Mouse (Mus musculus): ENCODE results near the gene Olfr1395. TPM values are rescaled to one million over a fixed set of nuclear protein-coding genes. Genes with fewer than 3 reads are reported as not detected.
"Not testable (repeated sequence)": the region's sequence is repeated elsewhere in the genome, so short reads cannot be mapped to it uniquely, and the experiment has no call there.

The Olfr1395 gene
- polyA plus RNA-seq, 1 experiment from 2014 or later, result 0.51 TPM

DNA sequence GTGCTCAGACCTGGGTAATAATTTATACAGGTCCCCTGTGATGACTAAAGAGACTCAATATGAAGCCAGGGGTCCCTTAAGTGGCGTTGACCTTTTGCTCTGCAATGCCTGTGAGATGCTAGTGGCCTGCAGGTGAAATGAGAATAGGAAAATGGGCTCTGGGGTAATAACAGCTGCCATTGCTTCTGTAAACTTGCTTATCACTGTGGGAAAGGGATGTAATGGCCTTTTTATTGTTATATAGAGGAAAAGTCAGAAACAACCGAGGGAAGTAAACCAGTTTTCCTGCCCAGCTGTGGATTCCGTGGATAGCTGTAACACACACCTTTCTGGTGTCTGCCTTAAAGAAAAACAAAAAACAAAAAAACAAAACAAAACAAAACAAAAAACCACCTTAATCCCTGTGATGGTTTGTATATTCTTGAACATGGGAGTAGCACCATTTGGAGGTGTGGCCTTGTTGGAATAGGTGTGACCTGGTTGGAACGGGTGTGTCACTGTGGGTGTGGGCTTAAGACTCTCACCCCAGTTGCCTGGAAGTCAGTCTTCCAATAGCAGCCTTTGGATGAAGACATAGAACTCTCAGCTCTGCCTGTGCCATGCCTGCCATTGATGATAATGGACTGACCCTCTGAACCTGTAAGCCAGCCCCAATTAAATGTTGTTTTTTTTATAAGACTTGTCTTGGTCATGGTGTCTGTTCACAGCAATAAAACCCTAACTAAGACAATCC, 34.1 kb downstream of the Olfr1395 start:
- H3K27me3 ChIP-seq, result not testable (repeated sequence)
- 73% methylated on average over 4 of the region's 4 CpGs for WGBS

DNA sequence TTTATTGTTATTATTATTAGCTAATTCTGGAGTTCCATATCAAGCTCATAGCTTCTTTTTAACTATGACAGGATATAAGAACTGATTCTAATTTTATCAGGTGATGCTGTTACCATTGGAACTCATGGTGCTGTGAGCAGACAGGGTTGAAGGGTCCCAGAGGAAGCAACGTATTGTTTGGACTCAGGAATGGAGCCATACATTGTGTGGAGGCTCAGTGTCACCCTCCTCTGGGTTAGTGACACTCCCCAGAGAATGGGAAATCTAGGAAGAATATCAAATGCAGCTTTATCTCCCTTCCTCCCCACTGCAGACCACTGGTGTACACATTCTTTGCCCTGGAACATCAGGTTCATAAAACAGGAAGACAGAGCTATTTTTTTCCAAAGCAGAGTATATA, 41.1 kb downstream of the Olfr1395 start:
- Histone ChIP-seq H3K9me3 (replicated peaks) (no peaks in the 10 kb centered on the region), H3K4me2 (replicated peaks) (no peak overlapping the region), H3K36me3 (no peaks in the 10 kb centered on the region), H3K27ac (replicated peaks) (no peak overlapping the region), H3K9ac (no peak overlapping the region), H3K4me3 (replicated peaks) (no peak overlapping the region), H3K27me3 (no peaks in the 10 kb centered on the region; the same call in 1 of the 2 replicates), H3K4me1 (no peaks in the 10 kb centered on the region)
- ATAC-seq (ENCODE audit: insufficient number of reproducible peaks, low FRiP score, low TSS enrichment, low read depth), result no peak
- 61% methylated on average over 1 of the region's 1 CpGs for WGBS

More for the DNA sequence above, 34.1 kb downstream of the Olfr1395 start:
- H3K9ac ChIP-seq; ATAC-seq (ENCODE audit: insufficient number of reproducible peaks, low FRiP score, low TSS enrichment, low read depth); H3K9me3 ChIP-seq (replicated peaks); H3K4me1 ChIP-seq; H3K36me3 ChIP-seq; H3K27ac ChIP-seq (replicated peaks); H3K4me2 ChIP-seq (replicated peaks); H3K4me3 ChIP-seq (replicated peaks): not testable (repeated sequence)

DNA sequence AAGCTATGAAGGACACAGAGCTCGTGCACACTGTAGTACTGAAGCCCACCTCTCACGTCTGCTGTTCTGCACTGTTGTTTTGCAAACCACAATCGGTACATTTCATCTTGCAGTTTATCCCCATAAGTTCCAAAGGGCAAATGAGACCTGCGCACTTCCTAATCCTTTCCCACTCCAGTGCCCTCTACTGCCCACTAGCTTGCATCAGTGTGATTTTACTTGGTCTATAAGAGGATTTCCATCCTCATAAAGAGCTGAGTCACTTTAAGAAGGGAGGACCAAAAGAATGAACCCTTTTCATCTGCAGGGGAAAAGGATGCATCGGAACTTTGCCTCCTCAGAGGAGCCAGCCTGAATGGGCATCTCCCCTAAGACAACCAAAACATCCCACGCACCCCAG, 44.4 kb downstream of the Olfr1395 start:
- H3K27me3 ChIP-seq, result no peaks in the 10 kb centered on the region; the same call in 1 of the 2 replicates
- 79% methylated on average over 6 of the region's 6 CpGs for WGBS
- H3K27ac ChIP-seq (replicated peaks), result no peak overlapping the region
- no peaks in the 10 kb centered on the region for H3K4me1 ChIP-seq
- no peak overlapping the region for H3K4me3 ChIP-seq (replicated peaks)
- H3K4me2 ChIP-seq (replicated peaks), result no peak overlapping the region
- ATAC-seq (ENCODE audit: insufficient number of reproducible peaks, low FRiP score, low TSS enrichment, low read depth), result no peak
- H3K9ac ChIP-seq, result no peak overlapping the region
- no peaks in the 10 kb centered on the region for H3K36me3 ChIP-seq
- H3K9me3 ChIP-seq (replicated peaks), result no peaks in the 10 kb centered on the region

DNA sequence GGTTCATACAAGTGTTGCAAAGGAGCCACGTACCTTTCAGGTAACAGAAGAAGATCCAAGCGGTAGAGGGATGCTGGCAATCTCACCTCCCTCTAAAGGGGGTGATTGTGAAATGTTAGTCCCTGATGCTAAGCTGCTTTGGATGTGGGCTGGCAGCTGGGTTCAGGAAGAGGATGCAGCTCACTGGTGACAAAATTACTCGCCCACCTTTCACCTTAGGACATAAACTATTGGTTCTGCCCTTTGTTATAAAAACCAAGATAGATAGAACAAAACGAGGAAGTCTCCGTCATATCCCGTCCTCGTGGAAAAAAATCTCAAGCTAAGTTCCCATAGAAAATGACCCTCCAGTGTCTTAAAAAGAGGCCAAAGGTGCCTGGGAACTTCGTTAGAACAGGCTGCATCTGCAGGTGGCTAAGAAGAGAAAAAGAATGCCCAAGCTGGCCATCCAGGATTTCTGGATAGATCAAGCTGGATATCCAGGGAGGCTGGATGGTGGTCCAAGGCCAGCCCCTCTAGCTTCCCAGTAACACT, 44.9 kb downstream of the Olfr1395 start, which contains the start of gene Btnl9:
Gene Btnl9, minus strand, starts transcription at position 205 of the 534 bp plus-strand sequence.
- no peaks in the 10 kb centered on the region; the same call in 1 of the 2 replicates for H3K27me3 ChIP-seq
- no peak for ATAC-seq (ENCODE audit: insufficient number of reproducible peaks, low FRiP score, low TSS enrichment, low read depth)
- 71% methylated on average over 8 of the region's 8 CpGs for WGBS
- no peak within 1 kb of the TSS for H3K4me3 ChIP-seq (replicated peaks)
- H3K9me3 ChIP-seq (replicated peaks), result no peaks in the 10 kb centered on the region
- no peak within 1 kb of the TSS for H3K4me2 ChIP-seq (replicated peaks)
- H3K4me1 ChIP-seq, result no peaks in the 10 kb centered on the region
- no peaks in the 10 kb centered on the region for H3K36me3 ChIP-seq
- H3K27ac ChIP-seq (replicated peaks), result no peak within 1 kb of the TSS
- H3K9ac ChIP-seq, result no peak within 1 kb of the TSS

DNA sequence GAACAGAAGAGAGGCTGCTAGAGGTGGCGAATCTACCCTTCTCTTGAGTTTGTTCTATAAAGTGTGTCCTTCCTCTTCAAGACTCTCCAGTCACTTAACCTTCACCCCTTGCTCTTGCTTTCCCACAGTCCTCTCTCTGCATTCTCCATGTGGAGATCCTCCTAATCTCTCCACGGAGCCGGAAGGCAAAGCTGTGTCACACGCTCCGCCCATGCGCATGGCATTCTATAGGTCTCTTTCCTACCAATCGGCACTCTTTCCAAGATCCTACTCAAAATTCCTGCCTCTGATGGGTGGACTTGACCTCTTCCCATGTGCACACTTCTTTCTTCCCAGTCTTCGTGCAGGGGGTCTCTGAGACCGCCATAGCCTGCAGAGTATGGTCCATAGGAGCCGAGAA, 45.6 kb downstream of the Olfr1395 start:
- Histone ChIP-seq H3K4me3 (replicated peaks) (no peak overlapping the region), H3K27me3 (no peaks in the 10 kb centered on the region; the same call in 1 of the 2 replicates), H3K9ac (no peak overlapping the region), H3K4me2 (replicated peaks) (no peak overlapping the region), H3K4me1 (no peaks in the 10 kb centered on the region), H3K9me3 (replicated peaks) (no peaks in the 10 kb centered on the region), H3K27ac (replicated peaks) (no peak overlapping the region), H3K36me3 (no peaks in the 10 kb centered on the region)
- 76% methylated on average over 10 of the region's 10 CpGs for WGBS
- no peak for ATAC-seq (ENCODE audit: insufficient number of reproducible peaks, low FRiP score, low TSS enrichment, low read depth)

DNA sequence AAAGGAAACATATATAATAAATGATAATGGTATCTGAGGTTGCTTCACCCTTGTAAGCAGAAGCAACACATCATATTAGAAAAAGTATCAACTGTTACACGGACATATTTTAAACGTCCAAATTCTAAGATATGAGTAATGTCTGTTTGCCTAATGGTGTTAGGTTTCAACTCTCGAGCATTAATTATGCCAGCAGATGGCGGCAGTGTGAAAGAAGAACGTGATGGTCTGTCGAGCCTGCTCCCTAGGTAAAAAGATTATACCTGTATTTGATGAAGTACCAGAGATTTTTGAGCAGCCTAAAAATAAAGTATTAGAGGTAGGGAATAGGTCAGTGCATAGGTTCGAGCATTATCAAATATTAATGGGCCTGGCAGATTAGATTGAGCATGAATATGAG, 47.7 kb downstream of the Olfr1395 start:
- 3% methylated on average over 7 of the region's 7 CpGs for WGBS
- Histone ChIP-seq H3K4me3 (replicated peaks) (no peak overlapping the region), H3K9me3 (replicated peaks) (no peaks in the 10 kb centered on the region), H3K4me2 (replicated peaks) (no peak overlapping the region), H3K36me3 (no peaks in the 10 kb centered on the region), H3K9ac (no peak overlapping the region), H3K27me3 (no peaks in the 10 kb centered on the region; the same call in 1 of the 2 replicates), H3K4me1 (no peaks in the 10 kb centered on the region), H3K27ac (replicated peaks) (no peak overlapping the region)
- no peak for ATAC-seq (ENCODE audit: insufficient number of reproducible peaks, low FRiP score, low TSS enrichment, low read depth)

DNA sequence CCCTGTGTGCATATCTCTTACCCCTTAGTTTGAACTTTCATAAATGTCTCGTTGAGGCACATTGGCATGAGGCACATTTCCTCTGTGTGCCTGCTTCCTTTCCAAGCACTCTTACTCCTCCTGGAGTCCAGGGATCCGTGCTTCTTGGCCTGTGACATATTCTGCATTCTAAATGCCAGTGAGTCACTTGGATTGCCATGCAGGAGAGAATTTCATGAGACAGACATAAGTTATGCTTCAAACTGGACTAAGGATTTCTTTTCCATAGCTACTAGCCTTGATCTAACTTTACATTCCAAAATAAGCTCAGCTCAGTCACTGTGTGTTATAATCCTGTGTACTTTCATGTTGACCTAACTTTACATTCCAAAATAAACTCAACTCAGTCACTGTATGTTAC, 49.0 kb downstream of the Olfr1395 start:
- Histone ChIP-seq H3K36me3 (no peaks in the 10 kb centered on the region), H3K4me2 (replicated peaks) (no peak overlapping the region), H3K4me3 (replicated peaks) (no peak overlapping the region), H3K27ac (replicated peaks) (no peak overlapping the region), H3K4me1 (no peaks in the 10 kb centered on the region), H3K27me3 (no peaks in the 10 kb centered on the region; the same call in 1 of the 2 replicates), H3K9me3 (replicated peaks) (no peaks in the 10 kb centered on the region), H3K9ac (no peak overlapping the region)
- 51% methylated on average over 2 of the region's 2 CpGs for WGBS
- ATAC-seq (ENCODE audit: insufficient number of reproducible peaks, low FRiP score, low TSS enrichment, low read depth), result no peak

DNA sequence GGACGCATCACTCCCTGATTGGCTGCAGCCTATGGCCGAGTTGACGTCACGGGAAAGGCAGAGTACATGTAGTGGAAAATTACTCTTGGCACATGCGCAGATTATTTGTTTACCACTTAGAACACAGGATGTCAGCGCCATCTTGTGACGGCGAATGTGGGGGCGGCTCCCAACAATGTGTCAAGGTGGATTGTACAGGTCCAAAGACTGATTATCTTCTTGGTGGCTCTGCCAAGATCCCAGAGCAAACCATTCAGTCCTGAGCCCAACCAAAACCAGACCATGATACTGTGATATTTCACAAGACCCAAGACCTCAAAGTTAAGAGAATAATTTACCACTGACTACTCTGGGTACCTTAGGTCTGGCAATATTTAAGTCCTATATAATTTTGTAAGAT, 52.7 kb downstream of the Olfr1395 start:
- H3K36me3 ChIP-seq; H3K4me3 ChIP-seq (replicated peaks); H3K9me3 ChIP-seq (replicated peaks); H3K9ac ChIP-seq; ATAC-seq (ENCODE audit: insufficient number of reproducible peaks, low FRiP score, low TSS enrichment, low read depth); H3K4me2 ChIP-seq (replicated peaks); H3K27ac ChIP-seq (replicated peaks); H3K4me1 ChIP-seq; H3K27me3 ChIP-seq: not testable (repeated sequence)
- WGBS, result 91% methylated on average over 9 of the region's 9 CpGs

DNA sequence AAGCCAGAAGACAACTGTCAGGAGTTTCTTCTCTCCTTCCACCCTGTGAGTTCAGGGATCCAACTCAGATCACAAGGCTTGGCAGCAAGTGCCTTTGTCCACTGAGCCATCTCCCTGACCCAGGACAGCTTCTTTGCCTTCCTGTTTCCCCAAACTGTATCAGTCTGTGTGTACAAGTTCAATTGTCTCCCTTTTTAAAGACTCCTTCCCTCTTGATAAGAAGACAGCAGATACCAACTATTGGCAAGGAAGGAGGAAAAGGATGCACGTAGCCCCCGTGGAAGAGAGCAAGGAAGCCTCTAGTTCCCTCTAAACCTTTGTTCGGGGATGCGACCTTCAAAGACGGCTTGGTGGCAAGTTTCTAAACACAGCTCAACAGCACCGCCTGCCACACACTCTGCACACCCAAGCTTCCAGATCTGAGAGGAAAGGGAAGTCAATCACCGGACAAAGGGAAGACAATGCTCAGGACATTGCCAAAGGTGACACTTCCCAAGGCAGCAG, 53.8 kb downstream of the Olfr1395 start:
- no peaks in the 10 kb centered on the region for H3K27me3 ChIP-seq
- no peaks in the 10 kb centered on the region for H3K36me3 ChIP-seq
- H3K4me3 ChIP-seq (replicated peaks), result no peak overlapping the region
- no peaks in the 10 kb centered on the region for H3K4me1 ChIP-seq
- no peak overlapping the region for H3K9ac ChIP-seq
- no peak overlapping the region for H3K4me2 ChIP-seq (replicated peaks)
- WGBS, result 89% methylated on average over 7 of the region's 7 CpGs
- no peak for ATAC-seq (ENCODE audit: insufficient number of reproducible peaks, low FRiP score, low TSS enrichment, low read depth)
- H3K27ac ChIP-seq (replicated peaks), result no peak overlapping the region
- no peaks in the 10 kb centered on the region for H3K9me3 ChIP-seq (replicated peaks)

Other genes with a start within 250 kb of the Olfr1395 start
- gene Gm5431, start 240.1 kb upstream of the Olfr1395 start, polyA plus RNA-seq (2015; fragmentation: Nextera tagmentation; extraction: Ambion mirVana), result 0.20 and 0.49 TPM in 2 replicates
- gene Psme2b, start 196.1 kb upstream of the Olfr1395 start, polyA plus RNA-seq (2015; fragmentation: Nextera tagmentation; extraction: Ambion mirVana), result 2.1 and 8.5 TPM in 2 replicates
- gene Olfr56, start 163.4 kb upstream of the Olfr1395 start, polyA plus RNA-seq (2015; fragmentation: Nextera tagmentation; extraction: Ambion mirVana), result not detected in 2 replicates
- 0.49 and 0.75 TPM in 2 replicates for gene 9930111J21Rik1, start 162.9 kb upstream of the Olfr1395 start, polyA plus RNA-seq (2015; fragmentation: Nextera tagmentation; extraction: Ambion mirVana)
- gene Gm12185, start 150.0 kb upstream of the Olfr1395 start, polyA plus RNA-seq (2015; fragmentation: Nextera tagmentation; extraction: Ambion mirVana), result not detected in 2 replicates
- 0.24 and 0.42 TPM in 2 replicates for gene Tgtp1, start 148.1 kb upstream of the Olfr1395 start, polyA plus RNA-seq (2015; fragmentation: Nextera tagmentation; extraction: Ambion mirVana)
- 0.83 and 0.91 TPM in 2 replicates for gene 9930111J21Rik2, start 91.0 kb upstream of the Olfr1395 start, polyA plus RNA-seq (2015; fragmentation: Nextera tagmentation; extraction: Ambion mirVana)
- 0.21 TPM in 2 replicates for gene Tgtp2, start 78.1 kb upstream of the Olfr1395 start, polyA plus RNA-seq (2015; fragmentation: Nextera tagmentation; extraction: Ambion mirVana)
- 2.1 and 2.6 TPM in 2 replicates for gene Ifi47, start 65.7 kb upstream of the Olfr1395 start, polyA plus RNA-seq (2015; fragmentation: Nextera tagmentation; extraction: Ambion mirVana)
- 0.17 and 0.27 TPM in 2 replicates for gene Olfr1396, start 27.4 kb upstream of the Olfr1395 start, polyA plus RNA-seq (2015; fragmentation: Nextera tagmentation; extraction: Ambion mirVana)
- gene Olfr1394, start 12.1 kb downstream of the Olfr1395 start, polyA plus RNA-seq (2015; fragmentation: Nextera tagmentation; extraction: Ambion mirVana), result 0.05 TPM in 2 replicates
- gene Btnl9, start 44.9 kb downstream of the Olfr1395 start, polyA plus RNA-seq (2015; fragmentation: Nextera tagmentation; extraction: Ambion mirVana), result 1.7 and 2.2 TPM in 2 replicates
- gene Zfp62, start 61.0 kb downstream of the Olfr1395 start, polyA plus RNA-seq (2015; fragmentation: Nextera tagmentation; extraction: Ambion mirVana), result 36.0 and 36.7 TPM in 2 replicates
- 71.7 and 75.4 TPM in 2 replicates for gene Mgat1, start 101.9 kb downstream of the Olfr1395 start, polyA plus RNA-seq (2015; fragmentation: Nextera tagmentation; extraction: Ambion mirVana)
- 0.11 TPM in 1 of 2 replicates, not detected in the other for gene Olfr1393, start 136.0 kb downstream of the Olfr1395 start, polyA plus RNA-seq (2015; fragmentation: Nextera tagmentation; extraction: Ambion mirVana)
- not detected in 2 replicates for gene Olfr1392, start 143.0 kb downstream of the Olfr1395 start, polyA plus RNA-seq (2015; fragmentation: Nextera tagmentation; extraction: Ambion mirVana)
- gene Olfr10, start 162.5 kb downstream of the Olfr1395 start, polyA plus RNA-seq (2015; fragmentation: Nextera tagmentation; extraction: Ambion mirVana), result not detected in 2 replicates
- gene Olfr1391, start 180.5 kb downstream of the Olfr1395 start, polyA plus RNA-seq (2015; fragmentation: Nextera tagmentation; extraction: Ambion mirVana), result 0.08 TPM in 1 of 2 replicates, not detected in the other
- gene Olfr1390, start 192.9 kb downstream of the Olfr1395 start, polyA plus RNA-seq (2015; fragmentation: Nextera tagmentation; extraction: Ambion mirVana), result not detected in 2 replicates

Data from embryonic facial prominence, embryonic 15.5 days (tissue).